Mouse (Mus musculus) midbrain, embryonic 11.5 days (tissue): ENCODE measurements around the gene Spink4. TPM values are rescaled to one million over a fixed set of nuclear protein-coding genes. Genes with fewer than 3 reads are reported as not detected.

ENCODE experiments used
- polyA plus RNA-seq: library from polyadenylated mRNA; unstranded; fragments of >200 nt; fragmentation: Nextera tagmentation; extraction: Ambion mirVana; gene quantifications from 2 replicates; pipeline ENCODE4 v1.2.1, GENCODE M21; 2014

Gene Spink4
- polyA plus RNA-seq, 1 experiment from 2014 or later = not detected

Other genes starting within 250 kb of the Spink4 start
- 44.6 and 45.8 TPM in 2 replicates for gene Aptx, start 216.9 kb upstream of the Spink4 start, polyA plus RNA-seq
- 710 and 762 TPM in 2 replicates for gene Dnaja1, start 197.9 kb upstream of the Spink4 start, polyA plus RNA-seq
- 192 and 194 TPM in 2 replicates for gene Smu1, start 162.1 kb upstream of the Spink4 start, polyA plus RNA-seq
- gene B4galt1, start 66.0 kb upstream of the Spink4 start, polyA plus RNA-seq = 13.8 and 14.9 TPM in 2 replicates
- gene Bag1, start 28.2 kb downstream of the Spink4 start, polyA plus RNA-seq = 233 and 247 TPM in 2 replicates
- 159 and 169 TPM in 2 replicates for gene Chmp5, start 28.4 kb downstream of the Spink4 start, polyA plus RNA-seq
- gene Nfx1, start 50.9 kb downstream of the Spink4 start, polyA plus RNA-seq = 89.5 and 94.0 TPM in 2 replicates
- gene Aqp7, start 128.1 kb downstream of the Spink4 start, polyA plus RNA-seq = not detected in 2 replicates
- 1.3 and 1.6 TPM in 2 replicates for gene Aqp3, start 178.1 kb downstream of the Spink4 start, polyA plus RNA-seq
- gene Nol6, start 204.4 kb downstream of the Spink4 start, polyA plus RNA-seq = 17.6 and 19.1 TPM in 2 replicates
- 95.5 and 99.0 TPM in 2 replicates for gene Ube2r2, start 215.7 kb downstream of the Spink4 start, polyA plus RNA-seq